Mouse (Mus musculus): ENCODE data around the gene Trappc6a. TPM values are rescaled to one million over a fixed set of nuclear protein-coding genes. Genes with fewer than 3 reads are reported as not detected.
A peak's percentile ranks its signal among the peaks of the same experiment; 100 is the strongest.

Gene Trappc6a
- polyA plus RNA-seq, 1 experiment = 120 TPM

- Histone ChIP-seq H3K4me1 (ENCODE audit: control insufficient read depth, insufficient read depth, insufficient read length, low read length) (no peaks in the 10 kb centered on the region; the same call in 1 of the 2 replicates), H3K36me3 (ENCODE audit: control insufficient read depth, insufficient read depth, low read length) (no peaks in the 10 kb centered on the region), H3K27me3 (ENCODE audit: control insufficient read depth, insufficient read depth, low read length) (no peaks in the 10 kb centered on the region), H3K4me3 (ENCODE audit: low read depth, low read length) (no peak overlapping the region), H3K27ac (ENCODE audit: insufficient read depth, low read depth, low read length) (no peak overlapping the region)
- 46% methylated on average over 2 of the region's 2 CpGs for WGBS
- no peak for TF ChIP-seq CTCF (IDR thresholded peaks at IDR 0.05; ENCODE audit: extremely low read depth, insufficient read length, insufficient replicate concordance, low read depth, low read length)
- TF ChIP-seq POLR2A (IDR thresholded peaks at IDR 0.05; ENCODE audit: low read depth, low read length) = no peak
Measured at GRCm38 (mm10) chr7:19540771-19541566, 32.8 kb downstream of the Trappc6a start.

GRCm38 (mm10) chr7:19541681-19542154, 33.5 kb downstream of the Trappc6a start:
- no peak overlapping the region for H3K27ac ChIP-seq (ENCODE audit: insufficient read depth, low read depth, low read length)
- H3K4me1 ChIP-seq (ENCODE audit: control insufficient read depth, insufficient read depth, insufficient read length, low read length) = peaks cover 3% of the 10 kb centered on the region; the same call in 1 of the 2 replicates
- H3K4me3 ChIP-seq (ENCODE audit: low read depth, low read length) = no peak overlapping the region
- TF ChIP-seq POLR2A (IDR thresholded peaks at IDR 0.05; ENCODE audit: low read depth, low read length) = no peak
- TF ChIP-seq CTCF (IDR thresholded peaks at IDR 0.05; ENCODE audit: extremely low read depth, insufficient read length, insufficient replicate concordance, low read depth, low read length) = no peak
- WGBS = 76% methylated on average over 7 of the region's 7 CpGs
- H3K27me3 ChIP-seq (ENCODE audit: control insufficient read depth, insufficient read depth, low read length) = no peaks in the 10 kb centered on the region
- no peaks in the 10 kb centered on the region for H3K36me3 ChIP-seq (ENCODE audit: control insufficient read depth, insufficient read depth, low read length)

GRCm38 (mm10) chr7:19542155-19542691, 34.0 kb downstream of the Trappc6a start:
- TF ChIP-seq POLR2A (IDR thresholded peaks at IDR 0.05; ENCODE audit: low read depth, low read length) = no peak
- TF ChIP-seq CTCF (IDR thresholded peaks at IDR 0.05; ENCODE audit: extremely low read depth, insufficient read length, insufficient replicate concordance, low read depth, low read length) = no peak
- H3K36me3 ChIP-seq (ENCODE audit: control insufficient read depth, insufficient read depth, low read length) = no peaks in the 10 kb centered on the region
- no peaks in the 10 kb centered on the region for H3K27me3 ChIP-seq (ENCODE audit: control insufficient read depth, insufficient read depth, low read length)
- WGBS = 55% methylated on average over 8 of the region's 8 CpGs
- H3K4me3 ChIP-seq (ENCODE audit: low read depth, low read length) = no peak overlapping the region
- no peak overlapping the region for H3K27ac ChIP-seq (ENCODE audit: insufficient read depth, low read depth, low read length)
- H3K4me1 ChIP-seq (ENCODE audit: control insufficient read depth, insufficient read depth, insufficient read length, low read length) = peaks cover 6% of the 10 kb centered on the region; the same call in 1 of the 2 replicates

- Histone ChIP-seq H3K36me3 (ENCODE audit: control insufficient read depth, insufficient read depth, low read length) (no peaks in the 10 kb centered on the region), H3K27ac (ENCODE audit: insufficient read depth, low read depth, low read length) (no peak overlapping the region), H3K27me3 (ENCODE audit: control insufficient read depth, insufficient read depth, low read length) (no peaks in the 10 kb centered on the region), H3K4me3 (ENCODE audit: low read depth, low read length) (no peak overlapping the region), H3K4me1 (ENCODE audit: control insufficient read depth, insufficient read depth, insufficient read length, low read length) (peaks cover 12% of the 10 kb centered on the region; the same call in 1 of the 2 replicates)
- WGBS = 25% methylated on average over 6 of the region's 6 CpGs
- TF ChIP-seq POLR2A (IDR thresholded peaks at IDR 0.05; ENCODE audit: low read depth, low read length) (no peak), CTCF (IDR thresholded peaks at IDR 0.05; ENCODE audit: extremely low read depth, insufficient read length, insufficient replicate concordance, low read depth, low read length) (peak; percentile 45; the same call in 1 of the 2 replicates)
Measured at GRCm38 (mm10) chr7:19543584-19543983, 35.4 kb downstream of the Trappc6a start.

- Histone ChIP-seq H3K27me3 (ENCODE audit: control insufficient read depth, insufficient read depth, low read length) (no peaks in the 10 kb centered on the region), H3K36me3 (ENCODE audit: control insufficient read depth, insufficient read depth, low read length) (no peaks in the 10 kb centered on the region), H3K27ac (ENCODE audit: insufficient read depth, low read depth, low read length) (no peak overlapping the region), H3K4me3 (ENCODE audit: low read depth, low read length) (no peak overlapping the region), H3K4me1 (ENCODE audit: control insufficient read depth, insufficient read depth, insufficient read length, low read length) (peaks cover 12% of the 10 kb centered on the region; the same call in 1 of the 2 replicates)
- 17% methylated on average over 3 of the region's 3 CpGs for WGBS
- TF ChIP-seq CTCF (IDR thresholded peaks at IDR 0.05; ENCODE audit: extremely low read depth, insufficient read length, insufficient replicate concordance, low read depth, low read length) = no peak
- no peak for TF ChIP-seq POLR2A (IDR thresholded peaks at IDR 0.05; ENCODE audit: low read depth, low read length)
Measured at GRCm38 (mm10) chr7:19546007-19546406, 37.8 kb downstream of the Trappc6a start.

GRCm38 (mm10) chr7:19547344-19547969, 39.3 kb downstream of the Trappc6a start:
- Histone ChIP-seq H3K4me1 (ENCODE audit: control insufficient read depth, insufficient read depth, insufficient read length, low read length) (peaks cover 19% of the 10 kb centered on the region; the same call in 1 of the 2 replicates), H3K27ac (ENCODE audit: insufficient read depth, low read depth, low read length) (no peak overlapping the region), H3K27me3 (ENCODE audit: control insufficient read depth, insufficient read depth, low read length) (no peaks in the 10 kb centered on the region), H3K4me3 (ENCODE audit: low read depth, low read length) (no peak overlapping the region), H3K36me3 (ENCODE audit: control insufficient read depth, insufficient read depth, low read length) (no peaks in the 10 kb centered on the region)
- WGBS = 42% methylated on average over 2 of the region's 2 CpGs
- TF ChIP-seq CTCF (IDR thresholded peaks at IDR 0.05; ENCODE audit: extremely low read depth, insufficient read length, insufficient replicate concordance, low read depth, low read length) = no peak
- no peak for TF ChIP-seq POLR2A (IDR thresholded peaks at IDR 0.05; ENCODE audit: low read depth, low read length)

- 61% methylated on average over 10 of the region's 10 CpGs for WGBS
- no peak overlapping the region for H3K27ac ChIP-seq (ENCODE audit: insufficient read depth, low read depth, low read length)
- no peaks in the 10 kb centered on the region for H3K27me3 ChIP-seq (ENCODE audit: control insufficient read depth, insufficient read depth, low read length)
- H3K4me1 ChIP-seq (ENCODE audit: control insufficient read depth, insufficient read depth, insufficient read length, low read length) = peaks cover 22% of the 10 kb centered on the region; the same call in 1 of the 2 replicates
- TF ChIP-seq POLR2A (IDR thresholded peaks at IDR 0.05; ENCODE audit: low read depth, low read length) = no peak
- TF ChIP-seq CTCF (IDR thresholded peaks at IDR 0.05; ENCODE audit: extremely low read depth, insufficient read length, insufficient replicate concordance, low read depth, low read length) = no peak
- no peak overlapping the region for H3K4me3 ChIP-seq (ENCODE audit: low read depth, low read length)
- H3K36me3 ChIP-seq (ENCODE audit: control insufficient read depth, insufficient read depth, low read length) = no peaks in the 10 kb centered on the region
Measured at GRCm38 (mm10) chr7:19549394-19549793, 41.2 kb downstream of the Trappc6a start.

Measured in small intestine, adult 2 months (tissue).